Mouse (Mus musculus): Measurements from ENCODE around the gene Ubxn11. TPM values are rescaled to one million over a fixed set of nuclear protein-coding genes. Genes with fewer than 3 reads are reported as not detected.

The Ubxn11 gene
- polyA plus RNA-seq, 1 experiment from 2014 or later, result 5.8 TPM

- peaks cover 10% of the 10 kb centered on the region for H3K27me3 ChIP-seq (ENCODE audit: control insufficient read depth, insufficient read depth, low read length)
- no peak for ATAC-seq (ENCODE audit: low FRiP score)
- no peak for DNase-seq (ENCODE audit: low spot score)
- H3K4me1 ChIP-seq (replicated peaks; ENCODE audit: control insufficient read depth, insufficient read depth, low read length), result peaks cover 10% of the 10 kb centered on the region
- WGBS, result 87% methylated on average over 4 of the region's 4 CpGs
- H3K27ac ChIP-seq (ENCODE audit: low read depth, low read length), result no peak overlapping the region
- H3K9ac ChIP-seq (ENCODE audit: low read depth, low read length), result no peak overlapping the region
- no peak overlapping the region for H3K4me3 ChIP-seq (ENCODE audit: low read depth, low read length)
- no peaks in the 10 kb centered on the region for H3K36me3 ChIP-seq (ENCODE audit: control insufficient read depth, insufficient read depth, low read length)
- H3K9me3 ChIP-seq (ENCODE audit: control insufficient read depth, low read length), result no peaks in the 10 kb centered on the region
- H3K4me2 ChIP-seq (replicated peaks; ENCODE audit: low read depth, low read length), result no peak overlapping the region
Measured at GRCm38 (mm10) chr4:134084999-134085398, 17.4 kb upstream of the Ubxn11 start.

DNA sequence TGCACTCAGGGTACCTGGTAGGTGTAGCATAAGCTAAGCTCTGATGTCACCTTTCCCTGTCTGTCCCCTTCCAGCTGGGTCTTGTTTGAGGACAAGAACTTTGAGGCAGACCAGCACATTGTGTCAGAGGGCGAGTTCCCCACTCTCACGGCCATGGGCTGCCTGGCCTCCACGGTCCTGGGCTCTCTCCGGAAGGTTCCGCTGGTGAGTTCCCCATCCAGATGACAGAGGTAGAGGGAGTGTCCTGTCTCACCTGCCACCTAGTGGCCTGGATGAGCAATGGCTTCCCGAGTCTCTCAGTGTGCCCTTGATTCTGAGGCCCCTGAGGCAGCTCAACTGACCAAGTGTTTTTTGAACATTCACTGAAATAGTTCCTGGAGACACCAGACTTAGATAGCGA is 15.0 kb upstream of the Ubxn11 start:
- H3K9ac ChIP-seq (ENCODE audit: low read depth, low read length), result no peak overlapping the region
- H3K36me3 ChIP-seq (ENCODE audit: control insufficient read depth, insufficient read depth, low read length), result no peaks in the 10 kb centered on the region
- no peak overlapping the region for H3K4me3 ChIP-seq (ENCODE audit: low read depth, low read length)
- peaks cover 3% of the 10 kb centered on the region; the same call in 1 of the 2 replicates for H3K27me3 ChIP-seq (ENCODE audit: control insufficient read depth, insufficient read depth, low read length)
- no peaks in the 10 kb centered on the region for H3K9me3 ChIP-seq (ENCODE audit: control insufficient read depth, low read length)
- H3K27ac ChIP-seq (ENCODE audit: low read depth, low read length), result no peak overlapping the region
- 0 out of 2 replicates have a peak, but pooled peaks cover under 1% of the 10 kb centered on the region for H3K4me1 ChIP-seq (replicated peaks; ENCODE audit: control insufficient read depth, insufficient read depth, low read length)
- peak; percentile 67 for DNase-seq (ENCODE audit: low spot score)
- ATAC-seq (ENCODE audit: low FRiP score), result 0 out of 2 replicates have a peak, but pooled peaks have one; percentile 17
- H3K4me2 ChIP-seq (replicated peaks; ENCODE audit: low read depth, low read length), result no peak overlapping the region
- 43% methylated on average over 7 of the region's 7 CpGs for WGBS

- Histone ChIP-seq H3K9ac (ENCODE audit: low read depth, low read length) (no peak overlapping the region), H3K4me1 (replicated peaks; ENCODE audit: control insufficient read depth, insufficient read depth, low read length) (no peaks in the 10 kb centered on the region), H3K4me3 (ENCODE audit: low read depth, low read length) (no peak overlapping the region), H3K27me3 (ENCODE audit: control insufficient read depth, insufficient read depth, low read length) (no peaks in the 10 kb centered on the region), H3K4me2 (replicated peaks; ENCODE audit: low read depth, low read length) (no peak overlapping the region), H3K27ac (ENCODE audit: low read depth, low read length) (no peak overlapping the region), H3K36me3 (ENCODE audit: control insufficient read depth, insufficient read depth, low read length) (no peaks in the 10 kb centered on the region), H3K9me3 (ENCODE audit: control insufficient read depth, low read length) (no peaks in the 10 kb centered on the region)
- ATAC-seq (ENCODE audit: low FRiP score), result no peak
- 77% methylated on average over 8 of the region's 9 CpGs for WGBS
- DNase-seq (ENCODE audit: low spot score), result no peak
Measured at GRCm38 (mm10) chr4:134089029-134089428, 13.3 kb upstream of the Ubxn11 start.

DNA sequence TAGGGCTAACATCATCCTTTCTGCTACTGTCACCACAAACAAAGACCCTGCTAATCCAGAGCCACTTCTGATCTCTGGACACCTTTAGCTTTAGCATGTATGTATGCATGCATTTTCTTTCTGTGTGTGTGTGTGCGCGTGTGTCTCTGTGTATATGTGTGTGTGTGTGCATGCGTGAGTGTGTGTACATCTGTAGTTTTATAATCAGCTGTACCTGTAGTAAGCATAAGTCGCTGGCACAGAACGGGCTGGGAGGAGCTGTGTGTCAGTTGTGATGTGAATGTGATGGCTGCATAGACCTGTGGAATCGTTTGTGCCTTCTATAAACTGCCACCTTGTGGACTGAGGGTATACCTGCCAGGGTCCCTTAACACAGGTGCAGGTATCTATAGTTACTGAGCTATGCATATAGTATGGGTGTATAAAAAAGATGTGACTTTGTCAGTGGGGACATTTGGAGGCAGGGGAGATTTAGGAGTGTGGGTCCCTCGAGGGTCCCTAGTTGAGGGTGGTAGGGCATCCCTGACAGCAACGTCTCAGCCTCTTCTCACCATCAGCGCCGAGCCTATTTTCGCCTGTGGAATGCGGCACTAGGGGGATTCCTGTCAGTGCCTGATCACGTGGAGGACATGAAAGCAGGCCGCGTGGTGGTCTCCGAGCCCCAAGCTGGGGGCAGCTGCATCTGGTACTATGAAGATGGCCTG is 11.7 kb upstream of the Ubxn11 start:
- no peaks in the 10 kb centered on the region for H3K36me3 ChIP-seq (ENCODE audit: control insufficient read depth, insufficient read depth, low read length)
- H3K4me3 ChIP-seq (ENCODE audit: low read depth, low read length), result no peak overlapping the region
- WGBS, result 80% methylated on average over 16 of the region's 16 CpGs

DNA sequence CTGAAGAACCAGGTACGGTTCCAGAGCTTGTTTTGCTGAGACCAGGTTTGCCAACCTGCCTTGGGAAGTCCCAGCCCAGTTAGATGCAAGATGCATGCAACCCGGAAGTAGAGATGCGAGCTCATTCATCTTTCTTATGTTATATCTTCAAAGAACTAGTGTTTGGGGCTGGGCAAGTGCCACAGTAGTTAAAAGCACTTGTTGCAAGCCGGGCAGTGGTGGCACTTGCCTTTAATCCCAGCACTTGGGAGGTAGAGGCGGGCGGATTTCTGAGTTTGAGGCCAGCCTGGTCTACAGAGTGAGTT is 11.2 kb upstream of the Ubxn11 start:
- Histone ChIP-seq H3K4me3 (ENCODE audit: low read depth, low read length) (no peak overlapping the region), H3K9ac (ENCODE audit: low read depth, low read length) (no peak overlapping the region), H3K4me2 (replicated peaks; ENCODE audit: low read depth, low read length) (no peak overlapping the region), H3K9me3 (ENCODE audit: control insufficient read depth, low read length) (no peaks in the 10 kb centered on the region), H3K36me3 (ENCODE audit: control insufficient read depth, insufficient read depth, low read length) (no peaks in the 10 kb centered on the region), H3K27ac (ENCODE audit: low read depth, low read length) (no peak overlapping the region), H3K27me3 (ENCODE audit: control insufficient read depth, insufficient read depth, low read length) (no peaks in the 10 kb centered on the region), H3K4me1 (replicated peaks; ENCODE audit: control insufficient read depth, insufficient read depth, low read length) (no peaks in the 10 kb centered on the region)
- 83% methylated on average over 6 of the region's 6 CpGs for WGBS
- DNase-seq (ENCODE audit: low spot score) (no peak), ATAC-seq (ENCODE audit: low FRiP score) (no peak)

More for the DNA sequence above, 11.7 kb upstream of the Ubxn11 start:
- Histone ChIP-seq H3K9ac (ENCODE audit: low read depth, low read length) (no peak overlapping the region), H3K27me3 (ENCODE audit: control insufficient read depth, insufficient read depth, low read length) (no peaks in the 10 kb centered on the region), H3K4me2 (replicated peaks; ENCODE audit: low read depth, low read length) (no peak overlapping the region), H3K9me3 (ENCODE audit: control insufficient read depth, low read length) (no peaks in the 10 kb centered on the region), H3K4me1 (replicated peaks; ENCODE audit: control insufficient read depth, insufficient read depth, low read length) (no peaks in the 10 kb centered on the region), H3K27ac (ENCODE audit: low read depth, low read length) (no peak overlapping the region)
- DNase-seq (ENCODE audit: low spot score), result no peak
- no peak for ATAC-seq (ENCODE audit: low FRiP score)

- 69% methylated on average over 6 of the region's 6 CpGs for WGBS
- Histone ChIP-seq H3K4me2 (replicated peaks; ENCODE audit: low read depth, low read length) (no peak overlapping the region), H3K36me3 (ENCODE audit: control insufficient read depth, insufficient read depth, low read length) (no peaks in the 10 kb centered on the region), H3K9ac (ENCODE audit: low read depth, low read length) (no peak overlapping the region), H3K27ac (ENCODE audit: low read depth, low read length) (no peak overlapping the region), H3K27me3 (ENCODE audit: control insufficient read depth, insufficient read depth, low read length) (no peaks in the 10 kb centered on the region), H3K4me3 (ENCODE audit: low read depth, low read length) (no peak overlapping the region), H3K4me1 (replicated peaks; ENCODE audit: control insufficient read depth, insufficient read depth, low read length) (no peaks in the 10 kb centered on the region), H3K9me3 (ENCODE audit: control insufficient read depth, low read length) (no peaks in the 10 kb centered on the region)
- peak; percentile 56 for DNase-seq (ENCODE audit: low spot score)
- no peak for ATAC-seq (ENCODE audit: low FRiP score)
Measured at GRCm38 (mm10) chr4:134092382-134093288, 9.7 kb upstream of the Ubxn11 start.

DNA sequence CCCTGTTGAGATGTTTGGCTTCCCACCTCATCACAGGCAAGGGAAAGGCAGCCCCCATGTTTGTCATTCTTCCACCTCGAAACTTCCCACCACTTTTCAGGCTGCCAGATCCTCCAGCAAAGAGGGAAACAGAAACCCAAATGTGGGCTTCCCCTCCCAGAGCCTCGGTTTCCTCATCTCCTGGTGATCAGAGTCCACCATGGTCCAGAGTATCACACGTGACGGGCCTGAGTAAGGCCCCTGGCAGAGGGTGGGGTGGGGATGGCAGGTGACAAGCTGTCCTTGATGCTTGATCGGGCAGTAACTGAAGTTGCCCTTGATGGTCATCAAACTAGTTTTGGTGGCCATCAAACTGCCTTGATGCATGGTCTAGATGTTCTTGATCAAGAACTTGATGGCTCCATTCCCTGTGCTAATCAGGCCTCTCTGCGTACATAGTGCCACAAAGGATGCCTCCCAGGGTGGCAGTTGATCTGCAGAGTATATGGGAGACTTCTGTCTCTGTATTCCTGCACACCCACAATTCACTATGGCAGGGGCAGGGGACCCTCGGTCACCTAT is 8.3 kb upstream of the Ubxn11 start:
- H3K9ac ChIP-seq (ENCODE audit: low read depth, low read length), result no peak overlapping the region
- no peaks in the 10 kb centered on the region for H3K9me3 ChIP-seq (ENCODE audit: control insufficient read depth, low read length)
- DNase-seq (ENCODE audit: low spot score) (no peak), ATAC-seq (ENCODE audit: low FRiP score) (no peak)
- H3K36me3 ChIP-seq (ENCODE audit: control insufficient read depth, insufficient read depth, low read length), result no peaks in the 10 kb centered on the region
- no peaks in the 10 kb centered on the region for H3K27me3 ChIP-seq (ENCODE audit: control insufficient read depth, insufficient read depth, low read length)
- no peak overlapping the region for H3K4me2 ChIP-seq (replicated peaks; ENCODE audit: low read depth, low read length)
- 86% methylated on average over 7 of the region's 7 CpGs for WGBS
- no peaks in the 10 kb centered on the region for H3K4me1 ChIP-seq (replicated peaks; ENCODE audit: control insufficient read depth, insufficient read depth, low read length)
- no peak overlapping the region for H3K27ac ChIP-seq (ENCODE audit: low read depth, low read length)
- H3K4me3 ChIP-seq (ENCODE audit: low read depth, low read length), result no peak overlapping the region

DNA sequence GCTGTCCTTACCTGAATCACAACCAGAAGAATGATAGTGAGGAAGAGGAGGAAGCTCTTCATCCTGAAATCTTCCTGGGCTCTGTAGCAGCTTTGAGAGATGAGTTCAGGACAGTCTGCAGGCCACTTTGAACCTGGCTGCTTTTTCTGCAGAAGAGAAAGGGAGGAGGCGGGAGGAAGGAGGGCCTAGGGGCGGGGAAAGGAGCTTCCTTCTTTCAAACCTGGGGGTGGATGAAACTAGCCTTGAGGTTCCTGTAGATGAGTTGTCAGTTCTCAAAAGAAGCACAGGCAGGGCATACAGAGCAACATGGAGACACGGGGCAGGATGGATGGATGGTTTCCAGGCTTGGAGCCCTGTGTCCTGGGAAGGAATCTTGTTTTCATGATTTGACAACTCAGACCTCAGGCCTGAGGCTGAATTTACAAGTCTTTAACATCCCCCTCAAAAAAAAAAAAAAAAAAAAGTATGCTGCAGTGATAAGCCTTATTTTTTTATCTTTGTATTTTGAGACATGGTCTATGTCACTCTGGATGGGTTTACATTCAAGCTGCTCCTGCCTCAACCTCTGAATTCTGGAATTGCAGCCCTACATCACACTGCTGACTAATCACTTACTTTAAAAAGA is 7.3 kb upstream of the Ubxn11 start, which contains the start of gene Cd52:
TSS of gene Cd52 (minus strand) at position 160 of the 625 bp plus-strand sequence.
- DNase-seq (ENCODE audit: low spot score) (no peak), ATAC-seq (ENCODE audit: low FRiP score) (no peak)
- H3K27me3 ChIP-seq (ENCODE audit: control insufficient read depth, insufficient read depth, low read length), result no peaks in the 10 kb centered on the region
- no peaks in the 10 kb centered on the region for H3K36me3 ChIP-seq (ENCODE audit: control insufficient read depth, insufficient read depth, low read length)
- H3K9ac ChIP-seq (ENCODE audit: low read depth, low read length), result no peak within 1 kb of the TSS
- H3K4me3 ChIP-seq (ENCODE audit: low read depth, low read length), result no peak within 1 kb of the TSS
- no peaks in the 10 kb centered on the region for H3K4me1 ChIP-seq (replicated peaks; ENCODE audit: control insufficient read depth, insufficient read depth, low read length)
- H3K4me2 ChIP-seq (replicated peaks; ENCODE audit: low read depth, low read length), result no peak within 1 kb of the TSS
- WGBS, result 43% methylated on average over 3 of the region's 3 CpGs
- H3K27ac ChIP-seq (ENCODE audit: low read depth, low read length), result no peak within 1 kb of the TSS
- H3K9me3 ChIP-seq (ENCODE audit: control insufficient read depth, low read length), result no peaks in the 10 kb centered on the region
